Mouse (Mus musculus) liver, embryonic 11.5 days (tissue): Measurements from ENCODE around the gene Rin3. TPM values are rescaled to one million over a fixed set of nuclear protein-coding genes. Genes with fewer than 3 reads are reported as not detected.

ENCODE experiments used
- ATAC-seq: fragments of 200-750 bp; cut with Nextera tagmentation; replicated peaks from 2 replicates; pipeline ENCODE4 v1.8.0; 2017; ENCODE audit warnings: moderate number of reproducible peaks, mild to moderate bottlenecking, moderate TSS enrichment, moderate library complexity; ENCODE audit not compliant: low FRiP score
- DNase-seq: peaks from one replicate; pipeline ENCODE4 v3.0.0-alpha.2; 2017; ENCODE audit warnings: low spot score
- H3K27ac ChIP-seq: fragments of 300-500 bp; sonication (generic); 2 replicates; pipeline ENCODE4 v1.5.1; 2014; ENCODE audit warnings: mild to moderate bottlenecking, low read depth, low read length, control low read depth
- H3K27me3 ChIP-seq: fragments of 300-500 bp; sonication (generic); replicated peaks from 2 replicates; pipeline ENCODE4 v1.6.1; 2014; ENCODE audit warnings: low read length, mixed read lengths; ENCODE audit not compliant: control insufficient read depth, insufficient read depth
- H3K36me3 ChIP-seq: fragments of 300-500 bp; sonication (generic); 2 replicates; pipeline ENCODE4 v1.6.1; 2014; ENCODE audit warnings: mild to moderate bottlenecking, low read length, moderate library complexity, mixed read lengths; ENCODE audit not compliant: control insufficient read depth, insufficient read depth
- H3K4me1 ChIP-seq: fragments of 300-500 bp; sonication (generic); replicated peaks from 2 replicates; pipeline ENCODE4 v1.6.1; 2014; ENCODE audit warnings: low read length, mixed read lengths; ENCODE audit not compliant: control insufficient read depth, insufficient read depth
- H3K4me2 ChIP-seq: fragments of 300-500 bp; sonication (generic); 2 replicates; pipeline ENCODE4 v1.6.1; 2014; ENCODE audit warnings: mild to moderate bottlenecking, control low read depth, moderate library complexity
- H3K4me3 ChIP-seq: fragments of 300-500 bp; sonication (generic); 2 replicates; pipeline ENCODE4 v1.5.1; 2014; ENCODE audit warnings: low read depth, low read length, control low read depth
- H3K9ac ChIP-seq: fragments of 300-500 bp; sonication (generic); 2 replicates; pipeline ENCODE4 v1.6.1; 2014; ENCODE audit warnings: low read depth, low read length, control low read depth
- H3K9me3 ChIP-seq: fragments of 300-500 bp; sonication (generic); 2 replicates; pipeline ENCODE4 v1.6.1; 2016; ENCODE audit warnings: low read length, inconsistent platforms, mixed read lengths; ENCODE audit not compliant: control insufficient read depth
- WGBS: fragments of 180-500 bp; shearing (Covaris S2); extraction: QIAGEN DNeasy Blood & Tissue Kit; methylation state at CpG from one replicate; pipeline ENCODE4 v1.1.7; 2014; 5-methylcytosine and 5-hydroxymethylcytosine counted together
- polyA plus RNA-seq: library from polyadenylated mRNA; unstranded; fragments of >200 nt; fragmentation: Nextera tagmentation; extraction: Ambion mirVana; gene quantifications from 2 replicates; pipeline ENCODE4 v1.2.1, GENCODE M21; 2014

The Rin3 gene
- polyA plus RNA-seq, 1 experiment from 2014 or later: 12.9 TPM

DNA sequence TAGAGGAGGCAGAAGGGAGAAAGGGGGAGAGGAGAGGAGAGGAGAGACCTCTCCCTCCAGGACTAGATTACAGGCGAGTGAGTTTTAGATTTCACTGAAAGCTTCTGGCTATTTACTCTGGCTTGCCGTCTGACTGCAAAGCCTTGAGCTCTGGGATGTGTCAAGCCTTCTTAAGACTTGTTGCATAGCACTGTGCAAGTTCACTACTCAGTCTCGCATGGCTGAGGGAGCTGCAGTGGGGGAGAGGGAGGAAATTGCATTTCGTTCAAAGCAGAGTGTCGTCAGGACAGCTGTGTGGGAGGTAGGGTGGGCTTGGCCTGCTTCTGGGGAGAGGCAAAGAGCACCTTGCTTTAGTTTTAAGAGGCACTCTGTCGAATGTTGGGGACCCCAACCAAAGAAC, 8.8 kb downstream of the Rin3 start:
- Histone ChIP-seq H3K4me1 (peaks cover 36% of the 10 kb centered on the region), H3K9ac (no peak overlapping the region), H3K27me3 (no peaks in the 10 kb centered on the region), H3K4me2 (no peak overlapping the region), H3K4me3 (no peak overlapping the region), H3K9me3 (no peaks in the 10 kb centered on the region), H3K36me3 (0 out of 2 replicates have a peak, but pooled peaks cover 3% of the 10 kb centered on the region), H3K27ac (no peak overlapping the region)
- ATAC-seq (no peak), DNase-seq (no peak)
- 39% methylated on average over 6 of the region's 6 CpGs for WGBS

DNA sequence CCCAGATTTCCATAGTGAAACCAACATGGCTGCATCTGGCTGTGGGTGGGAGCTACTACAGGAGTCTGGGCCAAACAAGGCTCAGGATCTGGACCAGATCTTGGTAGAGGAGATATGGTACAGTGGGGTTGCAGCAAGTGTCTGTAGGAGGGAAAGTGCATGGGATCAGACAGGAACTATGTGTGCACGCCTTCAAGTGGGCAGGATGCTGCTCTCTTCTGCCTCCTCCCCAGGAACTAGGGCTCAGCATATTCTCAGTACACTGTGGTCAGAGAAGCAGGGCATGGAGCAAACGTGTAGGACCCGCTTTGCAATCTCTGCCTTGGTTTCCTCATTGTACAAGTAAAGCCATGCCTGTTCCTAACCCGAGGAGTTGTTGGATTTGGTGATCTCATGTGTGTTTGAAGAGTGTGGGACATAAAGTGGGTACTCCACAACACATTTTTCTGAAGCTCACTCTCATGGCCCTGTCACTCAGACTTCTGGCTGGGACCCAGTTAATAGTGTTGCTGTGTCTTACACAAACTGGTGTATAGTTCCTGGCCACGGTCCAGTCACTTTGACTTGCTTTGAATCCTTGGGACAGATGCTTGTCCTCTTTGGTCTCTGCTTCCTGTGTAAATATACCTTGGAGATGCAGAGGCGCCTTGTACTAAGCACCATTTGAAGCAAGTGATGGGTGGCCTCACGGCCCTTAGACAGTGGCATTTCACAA, 9.8 kb downstream of the Rin3 start:
- ATAC-seq (no peak), DNase-seq (no peak)
- no peak overlapping the region for H3K9ac ChIP-seq
- 0 out of 2 replicates have a peak, but pooled peaks cover 3% of the 10 kb centered on the region for H3K36me3 ChIP-seq
- no peak overlapping the region for H3K4me3 ChIP-seq
- H3K27me3 ChIP-seq: no peaks in the 10 kb centered on the region
- no peak overlapping the region for H3K27ac ChIP-seq
- H3K9me3 ChIP-seq: no peaks in the 10 kb centered on the region
- H3K4me1 ChIP-seq: peaks cover 33% of the 10 kb centered on the region
- H3K4me2 ChIP-seq: no peak overlapping the region
- WGBS: 78% methylated on average over 7 of the region's 7 CpGs

DNA sequence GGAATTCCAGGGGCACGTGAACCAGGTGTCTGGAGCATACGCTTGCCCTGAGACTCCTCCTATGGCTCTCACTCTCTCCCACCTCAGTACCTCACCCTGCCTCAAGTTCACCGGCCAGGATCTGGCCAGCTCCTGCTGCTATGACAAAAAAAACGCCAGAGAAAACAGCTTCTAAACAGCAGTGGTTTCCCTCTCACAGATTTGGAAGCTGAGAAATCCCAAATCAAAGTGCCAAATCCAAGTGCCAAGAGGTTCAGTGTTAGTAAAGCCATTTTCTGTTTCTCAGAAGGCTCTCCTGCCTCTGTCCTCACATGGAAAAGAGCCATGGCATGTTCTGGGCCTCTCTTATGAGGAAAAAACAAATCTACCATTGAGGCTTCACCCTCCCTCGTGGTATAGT, 11.8 kb downstream of the Rin3 start:
- no peak overlapping the region for H3K4me2 ChIP-seq
- H3K27ac ChIP-seq: no peak overlapping the region
- H3K9ac ChIP-seq: no peak overlapping the region
- H3K4me1 ChIP-seq: peaks cover 25% of the 10 kb centered on the region
- no peaks in the 10 kb centered on the region for H3K27me3 ChIP-seq
- H3K9me3 ChIP-seq: no peaks in the 10 kb centered on the region
- ATAC-seq (no peak), DNase-seq (no peak)
- WGBS: 74% methylated on average over 5 of the region's 5 CpGs
- no peak overlapping the region for H3K4me3 ChIP-seq
- 0 out of 2 replicates have a peak, but pooled peaks cover 3% of the 10 kb centered on the region for H3K36me3 ChIP-seq

DNA sequence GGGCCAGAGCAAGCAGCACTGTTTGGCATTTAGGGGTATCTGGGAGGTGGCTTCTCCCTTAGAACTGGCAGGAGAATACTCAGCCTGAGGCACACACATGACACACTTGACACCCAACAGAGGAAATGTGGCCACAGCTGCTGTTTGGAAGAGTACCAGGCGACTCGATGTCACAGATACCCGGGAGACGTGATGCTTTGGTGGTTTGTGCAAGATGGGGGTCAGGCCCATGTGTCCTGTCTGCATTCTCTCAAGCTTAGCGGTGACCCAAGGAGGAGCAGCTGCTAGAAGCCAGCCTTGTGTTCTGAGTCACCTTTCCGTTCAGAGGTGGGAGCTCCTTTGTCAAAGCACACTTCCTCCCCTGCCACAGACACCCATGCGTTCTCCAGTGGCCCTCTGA, 12.4 kb downstream of the Rin3 start:
- Histone ChIP-seq H3K27ac (no peak overlapping the region), H3K36me3 (0 out of 2 replicates have a peak, but pooled peaks cover 3% of the 10 kb centered on the region), H3K27me3 (no peaks in the 10 kb centered on the region), H3K9ac (no peak overlapping the region), H3K4me1 (peaks cover 25% of the 10 kb centered on the region), H3K4me3 (no peak overlapping the region), H3K9me3 (no peaks in the 10 kb centered on the region), H3K4me2 (no peak overlapping the region)
- 65% methylated on average over 7 of the region's 7 CpGs for WGBS
- DNase-seq (no peak), ATAC-seq (no peak)

DNA sequence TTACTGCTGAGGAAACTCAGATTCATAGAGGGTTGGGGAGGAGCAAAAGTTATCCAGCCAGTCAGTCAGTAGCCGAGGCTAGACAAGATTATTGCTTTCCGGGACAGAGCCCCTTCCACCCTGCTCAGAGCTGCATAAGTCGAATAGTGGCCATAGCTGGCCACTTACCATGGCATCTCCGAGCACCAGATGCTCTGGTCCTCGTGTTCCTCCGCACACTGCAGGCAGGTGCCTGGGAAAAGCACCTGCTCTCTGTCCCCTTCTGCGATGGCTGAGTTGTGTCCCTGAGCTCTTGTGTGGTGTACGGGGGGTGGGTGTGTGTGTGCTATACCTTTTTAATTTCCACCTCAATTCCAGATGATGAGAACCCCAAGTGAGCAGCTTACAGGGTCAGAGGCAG, 12.8 kb downstream of the Rin3 start:
- Histone ChIP-seq H3K4me2 (no peak overlapping the region), H3K27ac (no peak overlapping the region), H3K9ac (no peak overlapping the region), H3K36me3 (0 out of 2 replicates have a peak, but pooled peaks cover 3% of the 10 kb centered on the region), H3K4me1 (peaks cover 25% of the 10 kb centered on the region), H3K4me3 (no peak overlapping the region), H3K27me3 (no peaks in the 10 kb centered on the region), H3K9me3 (no peaks in the 10 kb centered on the region)
- ATAC-seq (no peak), DNase-seq (no peak)
- 76% methylated on average over 8 of the region's 8 CpGs for WGBS

DNA sequence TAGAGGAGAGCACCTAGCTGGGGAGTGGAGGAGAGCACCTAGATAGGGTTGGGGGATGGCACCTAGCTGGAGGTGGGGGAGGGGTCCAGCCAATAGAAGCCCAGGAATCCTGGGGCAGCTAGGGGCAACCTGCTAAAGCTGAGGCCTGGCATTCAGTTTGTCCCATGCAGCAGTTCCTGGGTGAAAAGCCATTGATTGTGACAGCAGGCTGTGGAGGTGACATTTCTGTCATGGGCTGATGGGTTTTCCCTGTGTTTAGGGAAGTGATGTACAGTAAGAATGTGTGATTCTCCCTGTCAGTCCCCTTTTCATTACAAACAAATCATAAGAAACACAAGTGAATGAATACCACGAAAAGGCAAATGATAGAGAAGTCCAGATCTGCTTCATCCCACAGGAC, 13.5 kb downstream of the Rin3 start:
- WGBS: 84% methylated on average over 1 of the region's 1 CpGs
- no peak overlapping the region for H3K9ac ChIP-seq
- no peak overlapping the region for H3K27ac ChIP-seq
- ATAC-seq (no peak), DNase-seq (no peak)
- peaks cover 22% of the 10 kb centered on the region for H3K4me1 ChIP-seq
- H3K36me3 ChIP-seq: 0 out of 2 replicates have a peak, but pooled peaks cover 3% of the 10 kb centered on the region
- no peaks in the 10 kb centered on the region for H3K27me3 ChIP-seq
- H3K4me2 ChIP-seq: no peak overlapping the region
- H3K9me3 ChIP-seq: no peaks in the 10 kb centered on the region
- no peak overlapping the region for H3K4me3 ChIP-seq

DNA sequence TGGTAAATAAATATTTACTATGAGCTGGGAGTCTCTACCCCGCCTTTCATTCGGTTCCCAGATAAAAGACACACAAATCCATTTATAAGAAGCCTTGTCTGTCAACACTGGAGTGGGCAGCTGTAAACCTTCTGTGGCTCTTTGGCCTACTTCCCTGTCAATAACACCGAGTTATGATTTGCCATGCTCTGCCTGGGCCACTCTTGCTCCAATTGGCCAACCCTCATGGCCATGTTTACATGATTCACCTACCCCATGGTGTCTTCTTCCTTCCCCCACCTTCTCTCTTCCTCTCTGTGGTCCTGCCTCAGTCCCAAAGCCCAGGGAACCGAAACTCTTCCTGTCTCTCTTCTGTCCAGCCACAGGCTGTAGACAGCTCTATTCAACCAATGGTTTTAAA, 14.1 kb downstream of the Rin3 start:
- ATAC-seq: no peak
- Histone ChIP-seq H3K4me3 (no peak overlapping the region), H3K27me3 (no peaks in the 10 kb centered on the region), H3K4me2 (no peak overlapping the region), H3K36me3 (0 out of 2 replicates have a peak, but pooled peaks cover 3% of the 10 kb centered on the region), H3K4me1 (peaks cover 23% of the 10 kb centered on the region), H3K9ac (no peak overlapping the region), H3K9me3 (no peaks in the 10 kb centered on the region), H3K27ac (no peak overlapping the region)
- no peak for DNase-seq
- WGBS: 75% methylated on average over 4 of the region's 4 CpGs

DNA sequence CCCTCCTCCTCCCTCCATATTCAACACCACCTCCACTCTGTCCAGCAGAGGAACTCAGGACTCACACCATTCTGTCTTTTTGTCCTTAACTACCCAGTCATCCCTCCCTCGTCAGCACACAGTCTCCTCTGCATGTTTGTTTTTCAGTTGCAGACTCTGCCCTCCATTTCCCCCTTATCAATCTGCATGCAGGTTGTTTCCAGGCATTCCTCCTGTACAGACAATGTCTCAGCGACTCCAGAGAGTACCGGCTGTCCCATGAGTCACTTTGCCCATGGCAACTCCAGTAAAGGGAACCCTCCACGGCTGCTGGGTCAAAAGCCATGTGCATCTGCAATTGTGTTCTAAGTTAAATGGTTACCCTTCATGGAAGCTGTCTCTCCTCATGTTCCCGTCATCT, 16.4 kb downstream of the Rin3 start:
- H3K36me3 ChIP-seq: 0 out of 2 replicates have a peak, but pooled peaks cover 3% of the 10 kb centered on the region
- no peak overlapping the region for H3K4me2 ChIP-seq
- no peak overlapping the region for H3K4me3 ChIP-seq
- H3K27me3 ChIP-seq: no peaks in the 10 kb centered on the region
- no peak overlapping the region for H3K9ac ChIP-seq
- H3K9me3 ChIP-seq: no peaks in the 10 kb centered on the region
- ATAC-seq (no peak), DNase-seq (no peak)
- H3K4me1 ChIP-seq: peaks cover 34% of the 10 kb centered on the region
- 39% methylated on average over 5 of the region's 5 CpGs for WGBS
- no peak overlapping the region for H3K27ac ChIP-seq

DNA sequence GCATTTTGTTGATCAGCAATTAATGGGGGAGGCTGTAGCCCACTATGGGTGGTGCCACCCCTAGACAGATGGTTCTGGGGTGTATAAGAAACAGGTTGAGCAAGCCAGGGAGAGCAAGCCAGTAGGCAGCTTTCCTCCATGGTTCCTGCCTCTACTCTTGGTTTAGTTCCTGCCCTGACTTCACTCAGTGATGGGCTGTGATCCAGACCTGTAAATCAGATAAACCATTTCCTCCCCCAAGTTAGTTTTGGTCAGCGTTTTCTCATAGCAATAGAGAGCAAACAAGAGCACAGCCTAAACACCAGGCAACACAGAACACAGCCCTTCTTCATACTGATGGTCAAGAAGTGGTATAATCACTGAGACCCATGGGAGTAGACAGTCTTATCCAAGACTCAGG, 18.7 kb downstream of the Rin3 start:
- DNase-seq: no peak
- H3K4me1 ChIP-seq: peaks cover 39% of the 10 kb centered on the region
- no peak overlapping the region for H3K27ac ChIP-seq
- H3K27me3 ChIP-seq: no peaks in the 10 kb centered on the region
- H3K36me3 ChIP-seq: no peaks in the 10 kb centered on the region
- no peak overlapping the region for H3K4me2 ChIP-seq
- no peak for ATAC-seq
- no peak overlapping the region for H3K9ac ChIP-seq
- no peak overlapping the region for H3K4me3 ChIP-seq
- no peaks in the 10 kb centered on the region for H3K9me3 ChIP-seq
- WGBS: 55% methylated on average over 1 of the region's 1 CpGs
